Mouse (Mus musculus) inflammation-experienced regulatory T-cells, adult 6 months (primary cell): ENCODE data around the gene Fbln2. TPM values are rescaled to one million over a fixed set of nuclear protein-coding genes. Genes with fewer than 3 reads are reported as not detected.
"Not testable (repeated sequence)": the region's sequence is repeated elsewhere in the genome, so short reads cannot be mapped to it uniquely, and the experiment has no call there.

Experiments
- ATAC-seq: one replicate; pipeline ENCODE4 v1.8.0; 2017
- polyA plus RNA-seq, 3 experiments: library from polyadenylated mRNA; unstranded; fragments of 100-300 nt; shearing (Covaris generic); gene quantifications; one replicate each; pipeline ENCODE4 v1.2.1; 2017

The Fbln2 gene
- 1 to 10 TPM in 1 of 3 experiments, under 1 TPM in 1, not detected in 1; 0.22 to 1.2 TPM for polyA plus RNA-seq

DNA sequence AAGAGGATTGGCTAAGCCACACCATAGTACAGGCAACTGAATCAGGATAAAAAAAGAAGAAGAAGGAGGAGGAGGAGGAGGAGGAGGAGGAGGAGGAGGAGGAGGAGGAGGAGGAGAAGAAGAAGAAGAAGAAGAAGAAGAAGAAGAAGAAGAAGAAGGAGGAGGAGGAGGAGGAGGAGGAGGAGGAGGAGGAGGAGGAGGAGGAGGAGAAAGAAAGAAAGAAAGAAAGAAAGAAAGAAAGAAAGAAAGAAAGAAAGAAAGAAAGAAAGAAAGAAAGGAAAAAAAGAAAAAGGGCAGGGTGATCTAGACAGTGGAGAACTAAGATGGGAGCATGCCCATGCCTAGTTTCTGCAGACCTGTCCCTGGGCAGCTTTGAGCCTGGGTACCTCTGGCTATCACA is at the start of gene Fbln2:
TSS of gene Fbln2 (plus strand) at position 301 of the 400 bp plus-strand sequence.
- not testable (repeated sequence) for ATAC-seq

DNA sequence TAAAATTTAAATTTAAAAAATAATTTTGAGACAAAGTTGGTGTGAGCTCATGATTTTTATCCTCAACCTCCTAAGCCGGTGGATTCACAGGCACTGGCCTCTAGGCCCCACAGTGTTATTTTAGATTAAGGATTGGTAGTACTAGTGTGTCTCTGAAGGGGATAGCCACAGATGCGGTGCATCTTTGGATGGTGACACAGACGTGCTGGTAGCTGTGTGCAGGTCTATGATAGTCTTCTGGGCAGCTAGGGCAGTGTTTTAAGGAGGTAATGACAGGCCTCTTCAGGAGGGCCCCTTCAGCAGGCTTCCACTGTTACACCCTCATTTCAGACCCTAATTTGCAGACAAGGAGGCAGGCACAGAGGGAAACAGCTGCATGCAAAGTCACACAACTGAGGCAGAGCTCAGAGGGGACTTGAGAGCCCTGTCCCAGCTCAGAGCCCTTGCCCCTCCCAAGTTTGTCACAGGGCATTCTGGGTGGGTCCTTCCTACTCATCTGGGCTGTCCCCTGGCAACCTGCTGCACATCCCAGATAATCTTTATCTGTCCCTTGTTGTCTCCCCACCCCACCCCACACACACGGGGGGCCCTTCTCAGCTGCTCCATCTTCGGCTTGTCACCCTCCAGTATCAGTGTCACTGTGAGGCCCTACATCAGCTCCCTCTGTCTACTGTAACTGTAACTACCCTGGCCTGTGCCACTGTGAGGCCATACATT is 48.9 kb upstream of the Fbln2 start:
- ATAC-seq = no peak

GRCm38 (mm10) chr6:91164584-91164983 is 47.7 kb upstream of the Fbln2 start:
- ATAC-seq = no peak

GRCm38 (mm10) chr6:91165210-91165609 is 47.0 kb upstream of the Fbln2 start:
- ATAC-seq = no peak

DNA sequence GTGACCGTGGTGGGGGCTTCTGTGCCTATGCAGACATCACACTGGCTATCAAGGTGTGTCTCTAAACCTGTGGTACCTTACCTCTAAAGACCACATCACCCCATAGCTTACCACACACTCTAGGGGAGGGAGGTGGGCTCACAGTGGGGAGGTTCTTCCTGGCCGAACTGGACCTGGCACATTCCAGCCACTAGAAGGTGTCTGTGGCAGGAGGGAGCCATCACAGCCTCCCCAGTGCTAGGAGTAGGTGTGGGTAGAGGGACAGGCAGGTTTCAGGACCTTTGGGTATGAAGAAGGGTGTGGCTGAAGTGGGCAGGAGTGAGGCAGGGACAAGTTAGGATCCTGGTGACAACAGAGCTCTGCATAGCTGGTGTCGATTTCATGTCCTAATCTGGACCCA is 44.4 kb upstream of the Fbln2 start:
- ATAC-seq = no peak

GRCm38 (mm10) chr6:91169129-91169528 is 43.1 kb upstream of the Fbln2 start:
- no peak for ATAC-seq

- no peak for ATAC-seq
These were observed 40.8 kb upstream of the Fbln2 start for GRCm38 (mm10) chr6:91171396-91171895.

GRCm38 (mm10) chr6:91172381-91172780 is 39.9 kb upstream of the Fbln2 start:
- ATAC-seq = peak; percentile 63

DNA sequence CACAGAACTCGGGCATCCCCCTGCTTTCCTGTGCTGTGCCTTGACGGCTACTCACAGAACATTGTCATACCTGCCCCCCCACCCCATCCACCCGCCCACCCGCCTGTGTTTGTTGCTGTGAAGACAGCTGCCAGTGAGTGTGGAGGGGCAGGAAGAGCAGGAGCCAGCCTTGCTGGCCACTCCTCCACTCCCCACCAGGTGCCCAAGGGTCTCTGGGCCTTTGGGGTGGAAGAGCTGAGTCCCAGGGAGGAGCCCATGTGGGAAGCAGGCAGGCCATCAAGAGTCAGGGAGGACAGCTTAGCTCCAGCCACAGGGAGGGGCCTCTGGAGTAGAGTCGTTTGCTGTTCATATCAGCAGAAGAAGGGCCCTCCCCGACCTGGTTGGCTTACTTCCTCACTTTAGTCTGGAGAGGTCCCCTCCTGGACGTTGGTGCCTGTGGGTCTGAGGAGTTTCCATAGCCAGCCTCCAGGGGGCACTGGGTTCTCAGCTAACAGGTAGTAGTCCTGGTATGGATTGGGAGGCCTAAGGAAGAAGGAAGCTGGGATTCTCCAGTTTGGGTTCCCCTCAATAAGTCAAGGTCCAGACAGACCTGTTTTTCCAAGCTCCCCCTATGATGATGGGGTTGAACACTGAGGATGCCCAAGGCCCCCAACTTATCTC is 38.9 kb upstream of the Fbln2 start:
- ATAC-seq = no peak

DNA sequence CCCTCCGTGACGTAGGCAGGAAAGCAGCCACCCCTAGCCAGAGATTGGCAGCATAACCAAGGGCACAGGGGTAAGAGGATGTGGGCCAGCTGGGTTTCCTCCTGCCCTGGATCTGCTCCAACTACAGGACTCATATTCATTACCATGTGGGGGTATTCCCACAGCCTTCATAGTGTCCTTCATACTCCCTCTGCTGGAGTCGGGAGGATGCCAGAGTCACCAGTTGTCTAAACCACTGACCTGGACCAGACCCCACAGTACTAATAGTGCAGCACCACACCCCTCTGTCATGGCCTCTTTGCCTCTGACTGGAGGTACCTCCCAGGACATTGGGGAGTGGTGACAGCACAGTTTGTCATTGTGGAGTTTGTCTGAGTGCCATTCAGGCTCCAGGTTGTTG is 38.0 kb upstream of the Fbln2 start:
- no peak for ATAC-seq

GRCm38 (mm10) chr6:91180767-91181171 is 31.5 kb upstream of the Fbln2 start:
- ATAC-seq = no peak

DNA sequence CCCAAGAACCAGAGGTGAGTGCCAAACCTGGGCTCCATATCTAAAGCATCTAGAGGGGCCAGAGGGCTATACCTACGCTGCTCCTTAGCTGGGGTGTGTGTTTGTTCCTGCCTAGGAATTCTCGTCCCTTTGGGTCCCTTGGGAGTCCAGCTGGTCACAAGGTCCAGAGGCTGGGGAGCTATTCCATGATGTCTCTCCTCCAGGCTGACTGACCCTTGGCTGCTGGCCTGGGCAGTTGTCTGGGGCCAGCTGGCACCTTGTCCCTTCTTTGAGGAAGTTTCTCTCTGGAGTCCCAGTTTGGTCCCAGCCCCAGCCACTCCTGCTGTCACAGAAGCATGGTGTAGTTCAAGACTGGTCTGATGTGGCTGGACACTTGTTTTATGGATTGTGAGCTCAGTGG is 30.9 kb upstream of the Fbln2 start:
- ATAC-seq = no peak

DNA sequence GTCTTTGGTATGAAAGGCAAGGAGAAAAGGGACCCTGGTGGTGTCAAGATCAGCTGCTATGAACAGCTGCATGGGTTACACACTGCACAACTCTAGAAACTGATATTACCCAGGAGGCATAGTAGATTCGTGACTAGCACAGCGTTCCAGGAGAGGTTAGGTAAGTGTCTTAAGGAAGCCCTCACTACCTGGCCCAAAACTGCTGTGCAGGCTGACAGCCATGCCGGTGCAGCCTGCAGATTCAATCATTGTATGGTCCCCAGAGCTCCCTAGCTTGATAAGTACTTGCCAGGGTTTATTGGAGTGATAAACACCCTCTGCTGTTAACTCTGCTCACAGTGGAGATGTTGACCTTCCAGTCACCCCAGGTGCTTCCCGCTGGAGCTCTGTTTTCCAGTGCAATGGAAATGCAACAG is 30.2 kb upstream of the Fbln2 start:
- no peak for ATAC-seq

GRCm38 (mm10) chr6:91183041-91183440 is 29.2 kb upstream of the Fbln2 start:
- no peak for ATAC-seq

DNA sequence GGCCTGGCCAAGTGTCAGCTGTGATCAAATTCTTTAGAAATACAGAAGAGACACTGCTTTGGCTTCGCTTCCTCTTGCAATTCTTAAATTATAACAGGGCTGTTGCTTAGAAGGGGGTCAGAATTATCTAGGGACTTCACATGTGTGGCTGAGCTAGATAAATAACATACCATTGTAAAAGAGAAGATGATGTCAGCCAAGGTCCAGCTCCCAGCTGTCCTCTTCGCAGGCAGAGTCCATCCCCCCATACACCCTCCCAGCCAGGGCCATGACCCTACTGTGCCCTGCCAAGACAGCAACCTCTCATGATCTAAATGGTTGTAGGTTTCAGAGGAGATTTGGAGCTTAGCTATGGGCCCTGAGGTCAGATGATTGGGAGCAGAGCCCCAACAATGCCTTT is 28.3 kb upstream of the Fbln2 start:
- no peak for ATAC-seq

GRCm38 (mm10) chr6:91184776-91185175 is 27.5 kb upstream of the Fbln2 start:
- ATAC-seq = no peak

- no peak for ATAC-seq
These were observed 26.8 kb upstream of the Fbln2 start for GRCm38 (mm10) chr6:91185502-91185901.

DNA sequence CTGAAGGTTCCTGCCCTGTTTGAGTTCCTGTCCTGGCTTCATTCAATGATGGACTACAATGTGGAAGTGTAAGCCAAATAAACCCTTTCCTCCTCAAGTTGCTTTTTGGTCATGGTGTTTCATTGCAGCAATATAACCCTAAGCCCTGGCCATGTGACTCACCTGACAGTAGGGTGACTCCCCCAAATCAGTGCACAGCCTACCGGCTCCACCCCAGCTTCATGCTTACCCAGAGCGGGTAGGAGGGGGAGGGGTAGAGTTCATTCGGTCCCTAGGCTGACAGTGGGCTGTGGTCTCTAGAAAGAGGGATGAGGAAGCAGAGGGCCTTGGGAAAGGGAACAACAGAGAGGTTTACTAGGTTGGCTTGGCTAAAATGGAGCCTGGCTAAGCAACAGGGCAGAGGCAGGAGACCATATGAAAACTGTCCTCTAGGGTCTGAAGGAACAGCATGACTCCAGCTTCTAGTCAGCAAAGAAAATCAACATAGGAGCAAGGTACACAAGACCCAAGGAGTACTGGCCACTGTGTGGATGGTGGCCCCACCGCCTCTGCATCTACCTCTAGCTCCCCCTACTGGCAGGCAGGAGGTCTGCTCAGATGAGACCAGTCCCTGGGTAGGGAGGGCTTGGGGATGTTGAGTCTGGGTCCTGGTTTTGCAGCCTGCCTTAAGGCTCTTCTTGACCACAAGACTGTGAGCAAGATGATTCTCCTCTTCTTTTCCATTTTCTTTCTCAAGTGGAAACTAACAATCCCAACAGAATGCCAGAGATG is 25.9 kb upstream of the Fbln2 start:
- ATAC-seq = no peak

DNA sequence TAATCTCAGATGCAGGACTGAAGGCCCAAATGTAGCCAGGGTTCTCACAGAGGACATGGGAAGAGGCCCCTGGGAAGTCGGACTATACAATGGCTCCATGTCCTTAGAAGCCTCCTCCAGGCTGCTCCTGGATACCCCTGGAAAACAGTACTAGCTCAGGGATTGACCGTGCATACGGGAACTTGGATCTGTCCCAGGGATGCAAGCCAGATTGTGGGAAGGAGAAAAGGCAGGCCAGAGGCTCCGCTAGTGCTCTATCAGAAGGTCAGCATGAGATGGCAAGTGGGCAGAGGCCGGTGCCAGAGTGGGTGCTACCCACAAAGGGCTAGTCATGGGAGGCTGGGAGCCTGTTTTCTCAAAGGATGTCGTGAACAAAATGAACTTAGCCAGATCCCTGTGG is 25.3 kb upstream of the Fbln2 start:
- no peak for ATAC-seq

- no peak for ATAC-seq
These were observed 24.4 kb upstream of the Fbln2 start for GRCm38 (mm10) chr6:91187871-91188270.

DNA sequence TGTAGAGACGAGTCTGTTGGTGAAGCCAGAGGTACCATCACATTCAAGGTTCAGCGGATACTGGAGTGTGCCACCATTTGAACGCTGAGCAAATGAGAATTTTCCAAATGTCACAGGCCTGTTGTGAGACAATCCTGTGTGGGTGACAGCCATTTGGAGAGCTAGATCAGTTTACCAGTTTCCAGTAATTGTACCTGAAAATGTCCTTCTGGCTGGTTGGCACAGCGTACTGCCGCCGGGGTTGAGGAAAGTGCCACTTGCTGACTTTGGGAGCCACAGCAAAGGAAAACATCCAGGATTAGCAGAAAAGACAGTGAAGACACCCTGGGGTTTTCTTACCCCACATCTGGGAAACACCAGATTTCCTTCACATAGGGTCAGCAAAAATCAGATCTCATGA is 22.3 kb upstream of the Fbln2 start:
- ATAC-seq = no peak

- ATAC-seq = no peak
These were observed 20.8 kb upstream of the Fbln2 start for GRCm38 (mm10) chr6:91191465-91191864.

- ATAC-seq = no peak
These were observed 19.8 kb upstream of the Fbln2 start for GRCm38 (mm10) chr6:91192421-91192820.
